12 mouse cellular contexts compared by ENCODE assay signal in the genomic region with DNA sequence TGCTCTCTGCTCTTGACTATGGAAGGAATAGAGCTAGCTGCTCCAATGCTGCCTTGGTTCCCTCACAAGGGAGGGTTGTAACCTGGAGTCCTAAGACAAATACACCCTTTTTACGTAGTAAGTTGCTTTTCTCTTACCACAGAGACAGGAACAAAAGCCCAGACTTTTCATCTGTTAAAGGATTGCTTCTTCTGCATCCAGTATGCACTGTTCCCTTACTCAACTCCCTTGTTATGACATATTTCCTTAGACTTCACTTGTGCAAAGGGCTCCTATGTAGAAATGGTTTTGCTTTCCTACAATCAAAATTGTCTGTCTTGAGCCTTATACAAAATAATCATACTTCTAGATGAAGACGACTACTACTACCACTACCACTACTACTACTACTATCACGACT.
"Had no signal": no experiment of that assay in that cellular context is flagged by ENCODE, and none has a peak within 500 bp of the region (broad histone marks: within the 10 kb centered on the region; RNA-seq: fewer than 3 reads in every experiment).

No protein-coding gene starts in this region.

- H3K4me1 ChIP-seq: intestine, embryonic 15.5 days; limb, embryonic 12.5 days; midbrain, embryonic 12.5 days had no signal

- H3K27me3 ChIP-seq: intestine, embryonic 15.5 days; limb, embryonic 12.5 days; midbrain, embryonic 12.5 days had no signal

- H3K27ac ChIP-seq: intestine, embryonic 15.5 days; layer of hippocampus, adult 2 months; limb, embryonic 12.5 days; midbrain, embryonic 12.5 days; stomach, postnatal 0 days had no signal

- H3K9me3 ChIP-seq: intestine, embryonic 15.5 days; limb, embryonic 12.5 days; midbrain, embryonic 12.5 days had no signal

- ATAC-seq: intestine, embryonic 15.5 days; midbrain, embryonic 16.5 days had no signal

- H3K4me3 ChIP-seq: intestine, embryonic 15.5 days; layer of hippocampus, adult 2 months; limb, embryonic 12.5 days; midbrain, embryonic 12.5 days had no signal

- DNase-seq: kidney, adult 18-20 months; kidney, postnatal 10 days; kidney, postnatal 4 days; lung, adult 2 months; lung, postnatal 14 days; thymus, postnatal 4 days had no signal

- H3K9ac ChIP-seq: intestine, embryonic 15.5 days; limb, embryonic 12.5 days; midbrain, embryonic 12.5 days had no signal

- H3K4me2 ChIP-seq: intestine, embryonic 15.5 days; limb, embryonic 12.5 days; midbrain, embryonic 12.5 days had no signal

- H3K36me3 ChIP-seq: intestine, embryonic 15.5 days; limb, embryonic 12.5 days; midbrain, embryonic 12.5 days had no signal
